Mouse (Mus musculus): ENCODE data around the gene Ppme1. TPM values are rescaled to one million over a fixed set of nuclear protein-coding genes. Genes with fewer than 3 reads are reported as not detected.

The Ppme1 gene
- polyA plus RNA-seq, 1 experiment from 2014 or later: 52.8 TPM

DNA sequence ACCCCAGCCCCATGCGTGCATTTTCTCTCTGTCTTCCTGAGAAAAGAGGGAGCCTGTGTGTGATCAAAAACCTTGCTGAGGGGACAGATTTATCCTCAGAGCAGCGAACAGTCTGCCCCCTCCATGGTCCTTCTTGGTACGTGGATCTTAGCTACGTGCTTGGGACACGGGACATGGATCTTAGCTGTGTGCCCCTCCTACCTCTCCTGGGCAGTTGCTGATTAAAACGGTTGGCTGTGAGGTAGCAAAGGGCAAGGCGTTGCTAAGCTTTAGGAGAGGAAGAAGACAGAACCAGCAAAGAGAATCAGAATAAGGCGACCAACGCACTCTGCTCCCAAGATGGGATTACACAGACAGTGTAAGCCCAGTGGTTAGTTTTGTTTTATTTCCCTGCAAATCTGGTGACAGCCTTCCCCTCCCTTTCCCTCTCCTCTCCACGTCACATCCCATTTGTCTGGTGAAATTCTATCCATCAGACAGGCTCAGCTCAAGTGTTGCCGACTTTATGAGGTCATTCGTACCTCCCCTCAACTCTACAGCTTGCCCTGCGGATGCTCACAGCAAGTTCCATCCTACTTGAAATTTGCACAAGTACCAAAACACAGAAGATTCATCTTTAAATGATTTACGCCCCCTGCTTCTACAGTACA lies 73.1 kb downstream of the Ppme1 start:
- Histone ChIP-seq H3K4me2 (no peak overlapping the region), H3K27ac (no peak overlapping the region), H3K27me3 (no peaks in the 10 kb centered on the region), H3K36me3 (peaks cover 6% of the 10 kb centered on the region; the same call in 1 of the 2 replicates), H3K4me1 (replicated peaks) (peaks cover 25% of the 10 kb centered on the region), H3K9me3 (replicated peaks) (no peaks in the 10 kb centered on the region), H3K4me3 (no peak overlapping the region), H3K9ac (no peak overlapping the region)
- 60% methylated on average over 14 of the region's 14 CpGs for WGBS
- no peak for ATAC-seq (replicated peaks; ENCODE audit: insufficient number of reproducible peaks, insufficient read depth, low FRiP score, low read depth)

DNA sequence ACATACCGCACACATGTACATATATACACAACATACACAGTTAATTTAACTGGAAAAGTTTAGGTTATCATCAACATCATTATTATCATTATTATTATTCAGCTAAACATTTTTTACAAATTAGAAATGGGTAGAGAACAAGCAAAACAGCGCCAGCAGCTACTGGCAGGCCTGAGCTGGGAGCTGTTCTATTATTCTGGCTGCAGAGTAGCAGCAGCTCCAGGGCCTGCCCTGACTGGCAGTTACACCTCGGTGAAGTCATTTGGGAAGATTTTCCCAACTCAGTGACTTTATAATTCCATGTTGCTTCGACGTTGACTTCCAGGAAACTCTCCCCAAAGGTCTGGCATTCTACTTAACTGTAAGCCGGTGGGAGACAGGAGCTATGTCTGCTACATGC lies 75.4 kb downstream of the Ppme1 start:
- no peak overlapping the region for H3K9ac ChIP-seq
- no peak for ATAC-seq (replicated peaks; ENCODE audit: insufficient number of reproducible peaks, insufficient read depth, low FRiP score, low read depth)

DNA sequence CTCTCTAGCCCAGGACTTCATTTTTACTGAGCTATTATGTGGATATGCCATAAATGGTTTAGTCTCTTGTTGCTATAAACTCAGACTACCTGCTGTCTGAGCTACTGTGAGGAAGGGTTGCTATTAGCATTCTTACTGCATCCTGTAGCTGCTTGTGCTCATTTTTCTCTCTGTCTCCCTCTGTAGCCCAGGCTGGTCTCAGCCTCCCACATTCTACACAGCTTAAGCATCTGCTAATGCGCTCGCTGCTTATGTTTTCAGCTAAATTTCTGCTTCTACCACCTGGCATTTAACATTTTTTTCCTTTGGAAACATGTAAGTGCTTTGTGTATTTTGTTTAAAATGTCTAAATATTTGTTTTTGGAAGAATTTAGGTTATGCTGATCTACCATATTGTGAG lies 76.4 kb downstream of the Ppme1 start:
- Histone ChIP-seq H3K27me3 (no peaks in the 10 kb centered on the region), H3K4me3 (no peak overlapping the region), H3K9ac (no peak overlapping the region), H3K4me2 (no peak overlapping the region), H3K36me3 (peaks cover 6% of the 10 kb centered on the region; the same call in 1 of the 2 replicates), H3K4me1 (replicated peaks) (peaks cover 7% of the 10 kb centered on the region), H3K9me3 (replicated peaks) (no peaks in the 10 kb centered on the region), H3K27ac (no peak overlapping the region)
- WGBS: 97% methylated on average over 2 of the region's 2 CpGs
- ATAC-seq (replicated peaks; ENCODE audit: insufficient number of reproducible peaks, insufficient read depth, low FRiP score, low read depth): no peak

More for the DNA sequence above, 75.4 kb downstream of the Ppme1 start:
- Histone ChIP-seq H3K4me3 (no peak overlapping the region), H3K27ac (no peak overlapping the region), H3K27me3 (no peaks in the 10 kb centered on the region), H3K4me1 (replicated peaks) (peaks cover 15% of the 10 kb centered on the region), H3K4me2 (no peak overlapping the region), H3K9me3 (replicated peaks) (no peaks in the 10 kb centered on the region), H3K36me3 (peaks cover 6% of the 10 kb centered on the region; the same call in 1 of the 2 replicates)
- WGBS: 74% methylated on average over 6 of the region's 6 CpGs

DNA sequence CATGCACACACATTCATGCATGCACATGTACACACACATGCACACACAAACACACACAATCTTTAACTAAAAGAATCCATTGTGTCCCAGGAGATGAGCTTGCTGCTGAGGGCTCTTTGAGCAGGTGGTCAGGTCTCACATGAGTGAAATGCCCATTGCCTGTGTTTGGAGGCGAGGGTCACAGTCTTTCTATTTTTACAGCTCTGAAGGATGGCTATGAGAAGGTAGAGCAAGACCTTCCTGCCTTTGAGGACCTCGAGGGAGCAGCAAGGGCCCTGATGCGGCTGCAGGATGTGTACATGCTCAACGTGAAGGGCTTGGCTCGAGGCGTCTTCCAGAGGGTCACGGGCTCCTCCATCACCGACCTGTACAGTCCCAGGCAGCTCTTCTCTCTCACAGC lies 78.6 kb downstream of the Ppme1 start:
- no peaks in the 10 kb centered on the region for H3K27me3 ChIP-seq
- H3K9ac ChIP-seq: no peak overlapping the region
- H3K27ac ChIP-seq: no peak overlapping the region
- no peak for ATAC-seq (replicated peaks; ENCODE audit: insufficient number of reproducible peaks, insufficient read depth, low FRiP score, low read depth)
- WGBS: 69% methylated on average over 8 of the region's 8 CpGs
- H3K4me2 ChIP-seq: no peak overlapping the region
- no peaks in the 10 kb centered on the region for H3K9me3 ChIP-seq (replicated peaks)
- peaks cover 6% of the 10 kb centered on the region; the same call in 1 of the 2 replicates for H3K36me3 ChIP-seq
- peaks cover 12% of the 10 kb centered on the region for H3K4me1 ChIP-seq (replicated peaks)
- H3K4me3 ChIP-seq: no peak overlapping the region

DNA sequence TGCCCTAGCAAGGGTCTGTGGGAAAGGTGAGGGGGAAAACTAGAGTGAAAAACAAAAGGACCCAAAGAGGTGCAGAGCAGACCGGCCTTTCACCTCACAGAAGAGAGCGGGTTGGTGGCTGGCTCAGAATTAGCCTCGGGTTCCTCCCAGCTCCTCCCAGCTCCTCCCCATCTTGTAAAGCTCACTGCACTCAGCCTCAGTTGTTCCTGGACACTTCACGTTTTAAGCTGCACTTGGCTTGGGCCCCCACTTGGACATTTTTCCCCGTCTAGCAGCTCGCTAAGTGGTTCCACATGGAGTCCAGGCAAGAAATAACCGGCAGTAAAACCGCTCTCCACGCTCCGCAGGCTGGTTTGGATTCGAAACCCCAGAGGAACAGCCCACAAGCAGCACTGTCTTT lies 83.5 kb downstream of the Ppme1 start:
- Histone ChIP-seq H3K4me1 (replicated peaks) (peaks cover 39% of the 10 kb centered on the region), H3K27ac (peak overlapping the region; percentile 95), H3K9ac (peak overlapping the region; percentile 27), H3K9me3 (replicated peaks) (no peaks in the 10 kb centered on the region), H3K4me3 (peak overlapping the region; percentile 36), H3K27me3 (no peaks in the 10 kb centered on the region), H3K4me2 (peak overlapping the region; percentile 65), H3K36me3 (no peaks in the 10 kb centered on the region)
- 20% methylated on average over 11 of the region's 11 CpGs for WGBS
- peak; percentile 52; the same call in 1 of the 2 replicates for ATAC-seq (replicated peaks; ENCODE audit: insufficient number of reproducible peaks, insufficient read depth, low FRiP score, low read depth)

GRCm38 (mm10) chr7:100287748-100288578 lies 84.1 kb downstream of the Ppme1 start:
- peaks cover 39% of the 10 kb centered on the region for H3K4me1 ChIP-seq (replicated peaks)
- peak overlapping the region; percentile 65 for H3K4me2 ChIP-seq
- H3K9me3 ChIP-seq (replicated peaks): no peaks in the 10 kb centered on the region
- 13% methylated on average over 7 of the region's 7 CpGs for WGBS
- H3K4me3 ChIP-seq: peak overlapping the region; percentile 36
- H3K27ac ChIP-seq: peak overlapping the region; percentile 95
- peak overlapping the region; percentile 45 for H3K9ac ChIP-seq
- H3K36me3 ChIP-seq: no peaks in the 10 kb centered on the region
- ATAC-seq (replicated peaks; ENCODE audit: insufficient number of reproducible peaks, insufficient read depth, low FRiP score, low read depth): peak; percentile 79
- H3K27me3 ChIP-seq: no peaks in the 10 kb centered on the region

- Histone ChIP-seq H3K9me3 (replicated peaks) (no peaks in the 10 kb centered on the region), H3K4me3 (peak within 1 kb of the TSS; percentile 63), H3K4me2 (peak within 1 kb of the TSS; percentile 73), H3K9ac (peak within 1 kb of the TSS; percentile 67), H3K27ac (peak within 1 kb of the TSS; percentile 50), H3K4me1 (replicated peaks) (peaks cover 39% of the 10 kb centered on the region), H3K36me3 (no peaks in the 10 kb centered on the region), H3K27me3 (no peaks in the 10 kb centered on the region)
- 0% methylated on average over 43 of the region's 53 CpGs for WGBS
- ATAC-seq (replicated peaks; ENCODE audit: insufficient number of reproducible peaks, insufficient read depth, low FRiP score, low read depth): peak; percentile 41
These were observed 86.7 kb downstream of the Ppme1 start, which contains the start of gene P4ha3 for GRCm38 (mm10) chr7:100285383-100285782. Gene P4ha3, plus strand, starts transcription at chr7:100285520.

DNA sequence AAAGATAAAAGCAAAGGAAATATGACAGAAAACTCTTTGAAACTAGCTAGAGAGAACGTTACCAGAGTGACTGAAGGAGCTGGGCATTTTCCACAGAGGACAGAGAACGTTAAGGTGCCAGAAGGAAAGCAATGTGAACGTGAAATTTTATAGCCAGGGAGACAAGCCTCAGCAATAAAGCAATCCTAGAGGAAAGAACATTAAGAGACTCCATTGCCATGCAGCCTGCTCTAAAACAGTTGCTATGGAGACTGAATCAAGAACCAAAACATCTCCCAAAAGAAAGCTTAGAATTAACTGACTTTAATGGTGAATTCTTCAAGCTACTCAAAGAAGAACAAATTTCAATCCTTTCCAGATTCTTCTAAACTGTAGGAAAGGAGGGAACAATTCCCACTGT lies 88.8 kb downstream of the Ppme1 start:
- Histone ChIP-seq H3K27ac (no peak overlapping the region), H3K27me3 (no peaks in the 10 kb centered on the region), H3K9me3 (replicated peaks) (no peaks in the 10 kb centered on the region), H3K36me3 (no peaks in the 10 kb centered on the region), H3K4me1 (replicated peaks) (peaks cover 24% of the 10 kb centered on the region), H3K9ac (no peak overlapping the region), H3K4me3 (no peak overlapping the region), H3K4me2 (no peak overlapping the region)
- ATAC-seq (replicated peaks; ENCODE audit: insufficient number of reproducible peaks, insufficient read depth, low FRiP score, low read depth): no peak
- 52% methylated on average over 3 of the region's 3 CpGs for WGBS

- Histone ChIP-seq H3K4me3 (no peak overlapping the region), H3K36me3 (no peaks in the 10 kb centered on the region), H3K4me2 (no peak overlapping the region), H3K27ac (no peak overlapping the region), H3K9ac (no peak overlapping the region), H3K4me1 (replicated peaks) (peaks cover 14% of the 10 kb centered on the region), H3K27me3 (no peaks in the 10 kb centered on the region), H3K9me3 (replicated peaks) (no peaks in the 10 kb centered on the region)
- WGBS: 45% methylated on average over 3 of the region's 3 CpGs
- no peak for ATAC-seq (replicated peaks; ENCODE audit: insufficient number of reproducible peaks, insufficient read depth, low FRiP score, low read depth)
These were observed 90.5 kb downstream of the Ppme1 start for GRCm38 (mm10) chr7:100281596-100281995.

GRCm38 (mm10) chr7:100279803-100280202 lies 92.3 kb downstream of the Ppme1 start:
- Histone ChIP-seq H3K9me3 (replicated peaks) (no peaks in the 10 kb centered on the region), H3K4me2 (no peak overlapping the region), H3K36me3 (no peaks in the 10 kb centered on the region), H3K4me3 (no peak overlapping the region), H3K27ac (no peak overlapping the region), H3K27me3 (no peaks in the 10 kb centered on the region), H3K9ac (no peak overlapping the region), H3K4me1 (replicated peaks) (0 out of 2 replicates have a peak, but pooled peaks cover 2% of the 10 kb centered on the region)
- 0% methylated on average over 1 of the region's 1 CpGs for WGBS
- ATAC-seq (replicated peaks; ENCODE audit: insufficient number of reproducible peaks, insufficient read depth, low FRiP score, low read depth): no peak

All from heart, embryonic 15.5 days (tissue).